Mouse (Mus musculus): Measurements from ENCODE around the gene Olfr356.

The Olfr356 gene

GRCm38 (mm10) chr2:36936821-36937220, at the start of gene Olfr356:
Olfr356 (plus strand) TSS chr2:36937121.
- DNase-seq (ENCODE audit: low read depth, low spot score), result no peak

GRCm38 (mm10) chr2:36892836-36893235, 44.1 kb upstream of the Olfr356 start, which contains the start of gene Olfr353:
Olfr353 (minus strand) TSS chr2:36892936.
- no peak for DNase-seq (ENCODE audit: low read depth, low spot score)

- DNase-seq (ENCODE audit: low read depth, low spot score), result no peak
Observed at GRCm38 (mm10) chr2:36897114-36897513, 39.8 kb upstream of the Olfr356 start.

- no peak for DNase-seq (ENCODE audit: low read depth, low spot score)
Observed at GRCm38 (mm10) chr2:36905380-36905779, 31.5 kb upstream of the Olfr356 start, which contains the start of gene Olfr354. Olfr354 (plus strand) TSS chr2:36905680.

GRCm38 (mm10) chr2:36928797-36929196, 8.1 kb upstream of the Olfr356 start, which contains the start of gene Olfr355:
Olfr355 (minus strand) TSS chr2:36928897.
- no peak for DNase-seq (ENCODE audit: low read depth, low spot score)
